8 mouse cellular contexts compared by ENCODE assay signal in genomic region chr13:98016923-98017588, GRCm38 (mm10).
DNase-seq lines count a peak whose midpoint lies in the region; ATAC-seq lines count a peak whose summit lies in the region.

No protein-coding gene starts in this region.

- H3K27ac ChIP-seq in midbrain, embryonic 12.5 days (replicated peaks): no peak overlapping the region

- H3K36me3 ChIP-seq in midbrain, embryonic 12.5 days: no peaks in the 10 kb centered on the region

- 24% methylated on average over 12 of the region's 12 CpGs for WGBS in midbrain, embryonic 12.5 days

- peaks cover 15% of the 10 kb centered on the region for H3K4me1 ChIP-seq in midbrain, embryonic 12.5 days

- H3K4me3 ChIP-seq in midbrain, embryonic 12.5 days: peak overlapping the region; percentile 44

- H3K9ac ChIP-seq in midbrain, embryonic 12.5 days (replicated peaks): no peak overlapping the region

- peak overlapping the region; percentile 85 for H3K4me2 ChIP-seq in midbrain, embryonic 12.5 days (replicated peaks)

- ATAC-seq in midbrain, embryonic 12.5 days (ENCODE audit: low FRiP score, low read depth): peak; percentile 66

- H3K27me3 ChIP-seq in midbrain, embryonic 12.5 days: peaks cover 16% of the 10 kb centered on the region

- DNase-seq in right cerebral cortex, postnatal 10 days (ENCODE audit: low spot score in 2 of 2): peak; percentile 54 to 71
- no peak for DNase-seq in right cerebral cortex, postnatal 4 days
- DNase-seq in heart, postnatal 4 days: peak; percentile 14
- DNase-seq in left cerebral cortex, adult 18-20 months (ENCODE audit: low spot score in 2 of 2): peak; percentile 39 to 40
- no peak for DNase-seq in B cell, adult 2 months
- no peak for DNase-seq in urinary bladder, adult 2 months (ENCODE audit: low spot score)
- no peak for DNase-seq in thymus, postnatal 25 days

- H3K9me3 ChIP-seq in midbrain, embryonic 12.5 days: no peaks in the 10 kb centered on the region

Comparison
In these comparisons a context has a peak if more than half of its experiments do, and no peak if none do; other contexts are left out.
1. DNase-seq: peak in right cerebral cortex, postnatal 10 days (2 of 2), heart, postnatal 4 days (single experiment) and left cerebral cortex, adult 18-20 months (2 of 2); none in right cerebral cortex, postnatal 4 days (single experiment), B cell, adult 2 months (0 of 2), urinary bladder, adult 2 months (single experiment) and thymus, postnatal 25 days (single experiment).